ENCODE assay signal across 13 mouse cellular contexts in genomic region chr14:75540996-75541350, GRCm38 (mm10). TPM values are rescaled to one million over a fixed set of nuclear protein-coding genes. Genes with fewer than 3 reads are reported as not detected.
DNase-seq lines count a peak whose midpoint lies in the region; ATAC-seq and TF ChIP-seq lines count a peak whose summit lies in the region.
"Had no signal": no experiment of that assay in that cellular context is flagged by ENCODE, and none has a peak within 500 bp of the region (broad histone marks: within the 10 kb centered on the region; RNA-seq: fewer than 3 reads in every experiment).

No protein-coding gene starts in this region.

- no peak for DNase-seq in kidney, adult 9 months
- DNase-seq in midbrain, embryonic 10.5 days (ENCODE audit: low spot score) = peak; percentile 41
- peak; percentile 79 for DNase-seq in retina, embryonic 14.5 days (ENCODE audit: low spot score)
- DNase-seq in heart, adult 8-10 months (ENCODE audit: low spot score) = no peak
- no peak for DNase-seq in heart, adult 2 months
- DNase-seq: liver, embryonic 13.5 days; lung, postnatal 4 days had no signal

- H3K4me2 ChIP-seq in kidney, embryonic 16.5 days (replicated peaks; ENCODE audit: low read depth, low read length) = peak overlapping the region; percentile 1; the same call in 1 of the 2 replicates
- peak overlapping the region; percentile 27; the same call in 1 of the 2 replicates for H3K4me2 ChIP-seq in forebrain, embryonic 13.5 days
- H3K4me2 ChIP-seq: heart, embryonic 12.5 days; intestine, embryonic 15.5 days; liver, embryonic 13.5 days had no signal

- H3K79me2 ChIP-seq in heart, adult 2 months (replicated peaks; ENCODE audit: control insufficient read depth, insufficient read depth, low read length) = no peaks in the 10 kb centered on the region

- ATAC-seq in kidney, embryonic 16.5 days (ENCODE audit: low FRiP score, low TSS enrichment) = no peak
- ATAC-seq in forebrain, embryonic 13.5 days = peak; percentile 86
- ATAC-seq in erythroid progenitor cell, adult 5-6 weeks (replicated peaks; ENCODE audit: low FRiP score, poor library complexity, severe bottlenecking) = no peak
- ATAC-seq: intestine, embryonic 15.5 days had no signal

- WGBS in kidney, embryonic 16.5 days = 22% methylated on average over 5 of the region's 5 CpGs
- WGBS in forebrain, embryonic 13.5 days = 3% methylated on average over 5 of the region's 5 CpGs
- 14% methylated on average over 5 of the region's 5 CpGs for WGBS in midbrain, embryonic 10.5 days
- 38% methylated on average over 5 of the region's 5 CpGs for WGBS in heart, adult 2 months

- H3K4me3 ChIP-seq in kidney, embryonic 16.5 days (ENCODE audit: low read length) = no peak overlapping the region
- H3K4me3 ChIP-seq in forebrain, embryonic 13.5 days = no peak overlapping the region
- H3K4me3 ChIP-seq in midbrain, embryonic 10.5 days = no peak overlapping the region
- no peak overlapping the region for H3K4me3 ChIP-seq in heart, adult 2 months
- H3K4me3 ChIP-seq: heart, embryonic 12.5 days; intestine, embryonic 15.5 days; liver, embryonic 13.5 days had no signal

- H3K4me1 ChIP-seq in kidney, embryonic 16.5 days (ENCODE audit: insufficient read depth, low read length) = peaks cover 28% of the 10 kb centered on the region
- H3K4me1 ChIP-seq in forebrain, embryonic 13.5 days = peaks cover 40% of the 10 kb centered on the region
- H3K4me1 ChIP-seq in midbrain, embryonic 10.5 days = peaks cover 58% of the 10 kb centered on the region
- H3K4me1 ChIP-seq in heart, adult 2 months (ENCODE audit: control insufficient read depth, insufficient read depth, low read length) = no peaks in the 10 kb centered on the region
- H3K4me1 ChIP-seq: intestine, embryonic 15.5 days had no signal

- H3K9ac ChIP-seq in kidney, embryonic 16.5 days (replicated peaks; ENCODE audit: low read length) = no peak overlapping the region
- no peak overlapping the region for H3K9ac ChIP-seq in forebrain, embryonic 13.5 days
- no peak overlapping the region for H3K9ac ChIP-seq in heart, adult 2 months (ENCODE audit: low read depth, low read length)
- H3K9ac ChIP-seq: heart, embryonic 12.5 days; intestine, embryonic 15.5 days; liver, embryonic 13.5 days had no signal

- TF ChIP-seq CTCF in heart, adult 2 months (IDR thresholded peaks at IDR 0.05) = no peak

- H3K9me3 ChIP-seq in kidney, embryonic 16.5 days (ENCODE audit: low read length) = no peaks in the 10 kb centered on the region
- H3K9me3 ChIP-seq in forebrain, embryonic 13.5 days (replicated peaks) = no peaks in the 10 kb centered on the region
- H3K9me3 ChIP-seq in midbrain, embryonic 10.5 days (replicated peaks) = no peaks in the 10 kb centered on the region
- H3K9me3 ChIP-seq: heart, embryonic 12.5 days; intestine, embryonic 15.5 days; liver, embryonic 13.5 days had no signal

- TF ChIP-seq EP300 in heart, adult 2 months (IDR thresholded peaks at IDR 0.05; ENCODE audit: insufficient read depth, low read depth, low read length) = no peak

- H3K27me3 ChIP-seq in kidney, embryonic 16.5 days (ENCODE audit: insufficient read depth, low read length) = no peaks in the 10 kb centered on the region
- H3K27me3 ChIP-seq in forebrain, embryonic 13.5 days = no peaks in the 10 kb centered on the region
- H3K27me3 ChIP-seq in midbrain, embryonic 10.5 days (ENCODE audit: low read depth, poor library complexity, severe bottlenecking) = peaks cover 13% of the 10 kb centered on the region
- H3K27me3 ChIP-seq in heart, adult 2 months (ENCODE audit: control insufficient read depth, insufficient read depth, low read length) = no peaks in the 10 kb centered on the region
- H3K27me3 ChIP-seq: heart, embryonic 12.5 days; intestine, embryonic 15.5 days; liver, embryonic 13.5 days had no signal

- H3K27ac ChIP-seq in kidney, embryonic 16.5 days (ENCODE audit: low read length) = peak overlapping the region; percentile 71
- H3K27ac ChIP-seq in forebrain, embryonic 13.5 days = peak overlapping the region; percentile 63
- peak overlapping the region; percentile 68 for H3K27ac ChIP-seq in midbrain, embryonic 10.5 days (replicated peaks)
- H3K27ac ChIP-seq in heart, adult 2 months = no peak overlapping the region
- H3K27ac ChIP-seq: intestine, embryonic 15.5 days; liver, embryonic 13.5 days had no signal

- TF ChIP-seq POLR2A in heart, adult 2 months (IDR thresholded peaks at IDR 0.05; ENCODE audit: insufficient read depth, low read depth, low read length) = no peak

- no peaks in the 10 kb centered on the region for H3K36me3 ChIP-seq in kidney, embryonic 16.5 days (ENCODE audit: insufficient read depth, low read length)
- H3K36me3 ChIP-seq in forebrain, embryonic 13.5 days (ENCODE audit: poor library complexity, severe bottlenecking) = no peaks in the 10 kb centered on the region
- H3K36me3 ChIP-seq in midbrain, embryonic 10.5 days = no peaks in the 10 kb centered on the region
- no peaks in the 10 kb centered on the region for H3K36me3 ChIP-seq in heart, adult 2 months (ENCODE audit: control insufficient read depth, insufficient read depth, low read length)
- H3K36me3 ChIP-seq: heart, embryonic 12.5 days; intestine, embryonic 15.5 days; liver, embryonic 13.5 days had no signal

- intact Hi-C loops in heart, adult 2 months (cut with DNase I) = no loop called here

RNA-seq across cellular contexts. Expression of gene Spert, which starts 51.9 kb away (rescaled TPM):
- not detected in 2 replicates for polyA plus RNA-seq in kidney, embryonic 16.5 days (2015; fragmentation: Nextera tagmentation; extraction: Ambion mirVana)
- not detected in 2 replicates for polyA plus RNA-seq in forebrain, embryonic 13.5 days (2015; fragmentation: Nextera tagmentation; extraction: Ambion mirVana)
- not detected in 2 replicates for polyA plus RNA-seq in midbrain, embryonic 10.5 days (2016; fragmentation: Nextera tagmentation; extraction: Ambion mirVana)
- not detected in 2 replicates for total RNA-seq in erythroid progenitor cell, adult 5-6 weeks (2015; ENCODE audit: low replicate concordance)
- total RNA-seq in erythroid progenitor cell, adult 5-6 weeks (2017; ENCODE audit: low replicate concordance) = not detected in 2 replicates
- total RNA-seq in heart, adult 8-10 months (2022) = not detected
- total RNA-seq in heart, adult 2 months (2021) = not detected
- polyA plus RNA-seq in heart, adult 2 months (2012; rRNA removed) = 0.16 and 0.38 TPM in 2 replicates
- total RNA-seq: layer of hippocampus, postnatal 25 days had no signal
- polyA plus RNA-seq: heart, embryonic 12.5 days; intestine, embryonic 15.5 days; liver, embryonic 13.5 days had no signal

Comparison
In these comparisons a context has a peak if more than half of its experiments do, and no peak if none do; other contexts are left out.
1. DNase-seq: peak in midbrain, embryonic 10.5 days (single experiment) and retina, embryonic 14.5 days (single experiment); none in kidney, adult 9 months (single experiment), heart, adult 8-10 months (single experiment) and heart, adult 2 months (0 of 2).